ENCODE assay signal across 25 mouse cellular contexts in genomic region chr15:51074196-51074595, GRCm38 (mm10).
DNase-seq lines count a peak whose midpoint lies in the region; ATAC-seq and TF ChIP-seq lines count a peak whose summit lies in the region.
"Had no signal": no experiment of that assay in that cellular context is flagged by ENCODE, and none has a peak within 500 bp of the region (broad histone marks: within the 10 kb centered on the region; RNA-seq: fewer than 3 reads in every experiment).

No protein-coding gene starts in this region.

- no peaks in the 10 kb centered on the region for H3K36me3 ChIP-seq in stomach, postnatal 0 days (ENCODE audit: control insufficient read depth, insufficient read depth, low read length)
- H3K36me3 ChIP-seq: embryonic facial prominence, embryonic 13.5 days; embryonic facial prominence, embryonic 15.5 days; forebrain, embryonic 10.5 days; forebrain, embryonic 12.5 days had no signal

- no peaks in the 10 kb centered on the region for H3K27me3 ChIP-seq in stomach, postnatal 0 days (ENCODE audit: control insufficient read depth, insufficient read depth, low read length)
- H3K27me3 ChIP-seq: embryonic facial prominence, embryonic 13.5 days; embryonic facial prominence, embryonic 15.5 days; forebrain, embryonic 12.5 days had no signal

- no peaks in the 10 kb centered on the region for H3K9me3 ChIP-seq in stomach, postnatal 0 days (ENCODE audit: control insufficient read depth, low read length)
- H3K9me3 ChIP-seq: embryonic facial prominence, embryonic 13.5 days; embryonic facial prominence, embryonic 15.5 days; forebrain, embryonic 10.5 days; forebrain, embryonic 12.5 days had no signal

- H3K27ac ChIP-seq in stomach, postnatal 0 days (replicated peaks) = no peak overlapping the region
- H3K27ac ChIP-seq: embryonic facial prominence, embryonic 13.5 days; embryonic facial prominence, embryonic 15.5 days; forebrain, embryonic 10.5 days; forebrain, embryonic 12.5 days had no signal

- TF ChIP-seq CTCF in stomach, postnatal 0 days (IDR thresholded peaks at IDR 0.05; ENCODE audit: low read depth) = no peak

- ATAC-seq in common myeloid progenitor, adult 5-6 weeks (replicated peaks; ENCODE audit: low read depth, poor library complexity, severe bottlenecking) = peak; percentile 74
- ATAC-seq in hematopoietic stem cell, adult 5-6 weeks (replicated peaks in 1 of 2; ENCODE audit: insufficient read depth in 1 of 2, low FRiP score in 2 of 2, low TSS enrichment in 1 of 2, low read depth in 1 of 2, poor library complexity in 2 of 2, severe bottlenecking in 2 of 2) = peak; percentile 60 to 85; a peak in 3 of 4 replicates
- peak; percentile 73 for ATAC-seq in megakaryocyte progenitor cell, adult 5-6 weeks (replicated peaks; ENCODE audit: poor library complexity)
- ATAC-seq in stomach, postnatal 0 days (ENCODE audit: low FRiP score, low TSS enrichment) = no peak
- ATAC-seq: activated CD4-positive, CD25-positive, alpha-beta regulatory T cell, adult 4 months; forebrain, embryonic 14.5 days; forebrain, embryonic 16.5 days; Patski had no signal

- peak; percentile 41 for DNase-seq in 416B (ENCODE audit: low read depth)
- no peak for DNase-seq in frontal cortex, adult 2 months (ENCODE audit: extremely low spot score in 1 of 2, low spot score in 1 of 2)
- DNase-seq in stomach, postnatal 0 days (ENCODE audit: low spot score) = no peak
- no peak for DNase-seq in thymus, postnatal 0 days (ENCODE audit: low spot score)
- DNase-seq: adrenal gland, adult 8-10 months; adrenal gland, postnatal 14 days; adrenal gland, postnatal 36 days; cerebellum, adult 11-12 months; cerebellum, adult 2 months; cerebellum, adult 9-10 months; cerebellum, postnatal 10 days; cerebellum, postnatal 25 days; embryo, embryonic 11 days had no signal

- no peak for TF ChIP-seq EP300 in stomach, postnatal 0 days (optimal IDR thresholded peaks at IDR 0.05)

- H3K4me2 ChIP-seq in stomach, postnatal 0 days (replicated peaks; ENCODE audit: low read depth) = no peak overlapping the region
- H3K4me2 ChIP-seq: embryonic facial prominence, embryonic 13.5 days; embryonic facial prominence, embryonic 15.5 days; forebrain, embryonic 12.5 days had no signal

- no peaks in the 10 kb centered on the region for H3K4me1 ChIP-seq in stomach, postnatal 0 days (replicated peaks; ENCODE audit: control insufficient read depth, insufficient read depth)

- H3K4me3 ChIP-seq in stomach, postnatal 0 days (ENCODE audit: low read depth, low read length) = no peak overlapping the region
- H3K4me3 ChIP-seq: embryonic facial prominence, embryonic 13.5 days; embryonic facial prominence, embryonic 15.5 days; erythroblast, embryonic 14.5 days; forebrain, embryonic 10.5 days; forebrain, embryonic 12.5 days had no signal

- no peak overlapping the region for H3K9ac ChIP-seq in stomach, postnatal 0 days (ENCODE audit: low read length)
- H3K9ac ChIP-seq: embryonic facial prominence, embryonic 13.5 days; embryonic facial prominence, embryonic 15.5 days; forebrain, embryonic 12.5 days had no signal

- 84% methylated on average over 7 of the region's 7 CpGs for WGBS in stomach, postnatal 0 days
